Mouse (Mus musculus): ENCODE data around the gene Gm20911. TPM values are rescaled to one million over a fixed set of nuclear protein-coding genes. Genes with fewer than 3 reads are reported as not detected.

Gene Gm20911
- polyA plus RNA-seq (2015; fragmentation: Nextera tagmentation; extraction: Ambion mirVana): not detected in 2 replicates

DNA sequence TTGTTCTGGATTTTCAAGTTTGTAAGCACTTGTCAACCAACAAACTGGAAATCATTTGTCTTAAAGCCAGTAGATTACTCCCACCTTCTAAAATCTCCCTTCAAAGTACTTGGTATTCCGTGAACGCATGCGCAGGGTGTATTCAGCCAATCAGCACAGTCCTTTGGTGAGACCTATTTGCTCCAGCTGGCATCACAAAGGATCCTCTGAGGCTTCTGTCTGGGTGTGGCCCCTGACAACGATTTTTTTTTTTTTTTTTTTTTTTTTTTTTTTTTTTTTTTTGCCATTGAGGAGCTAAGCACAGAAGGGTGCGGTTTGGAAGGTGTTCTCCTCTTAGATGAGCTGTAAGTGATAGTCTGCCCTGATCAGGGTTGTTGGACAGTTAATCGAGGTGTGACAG is at the start of gene Gm20911:
Gm20911 (plus strand) TSS at position 301 of the 400 bp plus-strand sequence.

